ENCODE assay signal across 28 mouse cellular contexts in the genomic region with DNA sequence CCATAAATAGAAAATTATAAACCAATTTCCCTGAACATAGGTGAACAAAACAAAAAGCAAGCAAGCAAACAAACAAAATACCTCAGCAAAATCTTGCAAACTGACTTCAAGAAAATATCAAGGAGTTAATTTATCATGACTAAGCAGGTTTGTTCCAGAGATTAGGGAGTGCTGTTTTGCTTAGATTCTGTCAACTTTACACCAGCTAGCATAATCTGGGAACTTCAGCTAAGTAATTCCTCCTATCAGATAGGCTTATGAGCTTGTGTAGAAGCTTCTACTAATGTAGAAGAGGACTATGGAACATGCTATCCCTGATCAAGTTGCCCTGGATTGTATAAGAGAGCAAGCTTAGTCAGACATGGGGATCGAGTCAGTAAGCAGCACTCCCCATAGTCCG. TPM values are rescaled to one million over a fixed set of nuclear protein-coding genes. Genes with fewer than 3 reads are reported as not detected.
DNase-seq lines count a peak whose midpoint lies in the region; ATAC-seq and TF ChIP-seq lines count a peak whose summit lies in the region.
"Had no signal": no experiment of that assay in that cellular context is flagged by ENCODE, and none has a peak within 500 bp of the region (broad histone marks: within the 10 kb centered on the region; RNA-seq: fewer than 3 reads in every experiment).

No protein-coding gene starts in this region.

- ATAC-seq in common myeloid progenitor, adult 5-6 weeks (replicated peaks; ENCODE audit: low read depth, poor library complexity, severe bottlenecking): peak; percentile 25; the same call in 1 of the 2 replicates
- peak; percentile 76 for ATAC-seq in liver, embryonic 14.5 days (ENCODE audit: insufficient read depth)
- no peak for ATAC-seq in liver, postnatal 0 days
- ATAC-seq: activated CD4-positive, CD25-positive, alpha-beta regulatory T cell, adult 4 months; CD4-positive, CD25-positive, alpha-beta regulatory T cell, adult 4 months; forebrain, embryonic 13.5 days; forebrain, embryonic 16.5 days; hindbrain, embryonic 16.5 days had no signal

- TF ChIP-seq POLR2A in MEL (IDR thresholded peaks at IDR 0.05; ENCODE audit: control insufficient read depth in 1 of 2, insufficient read depth in 1 of 2, low read depth in 1 of 2, low read length in 2 of 2, poor library complexity in 1 of 2): no peak

- no peak overlapping the region for H3K9ac ChIP-seq in MEL (ENCODE audit: control insufficient read depth, low read depth, low read length, poor library complexity, severe bottlenecking)
- H3K9ac ChIP-seq in liver, embryonic 14.5 days (replicated peaks): no peak overlapping the region
- H3K9ac ChIP-seq in liver, postnatal 0 days (replicated peaks): no peak overlapping the region
- H3K9ac ChIP-seq: forebrain, embryonic 13.5 days; hindbrain, embryonic 13.5 days had no signal

- no peak overlapping the region for H3K4me2 ChIP-seq in liver, embryonic 14.5 days (ENCODE audit: low read depth)
- no peak overlapping the region for H3K4me2 ChIP-seq in liver, postnatal 0 days (ENCODE audit: low read depth, low read length)
- H3K4me2 ChIP-seq: forebrain, embryonic 13.5 days; heart, embryonic 11.5 days; hindbrain, embryonic 13.5 days had no signal

- H3K9me3 ChIP-seq in MEL (replicated peaks; ENCODE audit: insufficient read depth, low read length): no peaks in the 10 kb centered on the region
- no peaks in the 10 kb centered on the region for H3K9me3 ChIP-seq in liver, embryonic 14.5 days (ENCODE audit: control insufficient read depth, low read length)
- no peaks in the 10 kb centered on the region for H3K9me3 ChIP-seq in liver, postnatal 0 days (ENCODE audit: low read length)
- H3K9me3 ChIP-seq: hindbrain, embryonic 13.5 days had no signal

- 59% methylated on average over 2 of the region's 2 CpGs for WGBS in liver, embryonic 14.5 days (ENCODE audit: insufficient replicate concordance)
- 75% methylated on average over 2 of the region's 2 CpGs for WGBS in liver, postnatal 0 days (ENCODE audit: insufficient replicate concordance)

- no peaks in the 10 kb centered on the region for H3K36me3 ChIP-seq in MEL (ENCODE audit: control insufficient read depth in 1 of 2, insufficient read depth in 2 of 2, low read length in 2 of 2)
- no peaks in the 10 kb centered on the region for H3K36me3 ChIP-seq in liver, embryonic 14.5 days (replicated peaks; ENCODE audit: control insufficient read depth, insufficient read depth, low read depth)
- H3K36me3 ChIP-seq in liver, postnatal 0 days (replicated peaks; ENCODE audit: insufficient read depth, low read length): no peaks in the 10 kb centered on the region
- H3K36me3 ChIP-seq: forebrain, embryonic 10.5 days; hindbrain, embryonic 10.5 days; hindbrain, embryonic 13.5 days had no signal

- no peaks in the 10 kb centered on the region for H3K79me2 ChIP-seq in MEL (ENCODE audit: control insufficient read depth, insufficient read depth, low read length, poor library complexity)

- TF ChIP-seq RAD21 in MEL (IDR thresholded peaks at IDR 0.05; ENCODE audit: low read depth, low read length): no peak

- no peak for TF ChIP-seq CTCF in MEL (IDR thresholded peaks at IDR 0.05 in 2 of 3, conservative IDR thresholded peaks at IDR 0.05 in 1 of 3; ENCODE audit: control insufficient read depth in 1 of 3, insufficient read depth in 1 of 3, low read depth in 2 of 3, low read length in 3 of 3, poor library complexity in 1 of 3, severe bottlenecking in 1 of 3)
- no peak for TF ChIP-seq CTCF in liver, embryonic 14.5 days (IDR thresholded peaks at IDR 0.05; ENCODE audit: low read depth)
- TF ChIP-seq CTCF in liver, postnatal 0 days (IDR thresholded peaks at IDR 0.05; ENCODE audit: low read depth): no peak

- no peaks in the 10 kb centered on the region for H3K4me1 ChIP-seq in MEL (ENCODE audit: control insufficient read depth in 1 of 2, insufficient read depth in 2 of 2, low read length in 2 of 2)
- peaks cover 3 to 4% of the 10 kb centered on the region in 2 experiments for H3K4me1 ChIP-seq in liver, embryonic 14.5 days (replicated peaks; ENCODE audit: control insufficient read depth in 2 of 2, insufficient read depth in 2 of 2, low read length in 1 of 2)
- H3K4me1 ChIP-seq in liver, postnatal 0 days (ENCODE audit: insufficient read depth): no peaks in the 10 kb centered on the region
- H3K4me1 ChIP-seq: forebrain, embryonic 10.5 days; forebrain, embryonic 13.5 days; hindbrain, embryonic 10.5 days; hindbrain, embryonic 13.5 days had no signal

- no peaks in the 10 kb centered on the region for H3K27me3 ChIP-seq in MEL (ENCODE audit: control insufficient read depth in 1 of 2, insufficient read depth in 2 of 2, low read length in 2 of 2)
- H3K27me3 ChIP-seq in liver, embryonic 14.5 days (ENCODE audit: control insufficient read depth, insufficient read depth, low read length): no peaks in the 10 kb centered on the region
- no peaks in the 10 kb centered on the region for H3K27me3 ChIP-seq in liver, postnatal 0 days (ENCODE audit: insufficient read depth, low read length)
- H3K27me3 ChIP-seq: forebrain, embryonic 13.5 days; hindbrain, embryonic 13.5 days had no signal

- no peak overlapping the region for H3K4me3 ChIP-seq in MEL (ENCODE audit: control insufficient read depth in 1 of 2, insufficient read depth in 1 of 2, low read depth in 2 of 2, low read length in 2 of 2)
- no peak overlapping the region for H3K4me3 ChIP-seq in liver, embryonic 14.5 days (ENCODE audit: insufficient read depth in 1 of 2, low read depth in 2 of 2, low read length in 2 of 2)
- no peak overlapping the region for H3K4me3 ChIP-seq in liver, postnatal 0 days (ENCODE audit: low read depth, low read length)
- H3K4me3 ChIP-seq: forebrain, embryonic 10.5 days; forebrain, embryonic 13.5 days; hindbrain, embryonic 10.5 days; hindbrain, embryonic 13.5 days had no signal

- TF ChIP-seq EP300 in MEL (IDR thresholded peaks at IDR 0.05; ENCODE audit: low read depth in 1 of 2, low read length in 2 of 2): no peak
- peak; percentile 53 for TF ChIP-seq EP300 in liver, embryonic 14.5 days (IDR thresholded peaks at IDR 0.05; ENCODE audit: low read depth)
- peak; percentile 74 for TF ChIP-seq EP300 in liver, postnatal 0 days (IDR thresholded peaks at IDR 0.05; ENCODE audit: low read depth)

- H3K27ac ChIP-seq in MEL (ENCODE audit: control insufficient read depth, low read depth, low read length): no peak overlapping the region
- H3K27ac ChIP-seq in liver, embryonic 14.5 days: no peak overlapping the region
- 0 out of 2 replicates have a peak overlapping the region, but pooled peaks have one; percentile 4 for H3K27ac ChIP-seq in liver, postnatal 0 days (ENCODE audit: low read depth)
- H3K27ac ChIP-seq: forebrain, embryonic 10.5 days; forebrain, embryonic 13.5 days; hindbrain, embryonic 10.5 days; hindbrain, embryonic 13.5 days had no signal

- peak; percentile 13 for DNase-seq in MEL (ENCODE audit: low read depth, low spot score)
- DNase-seq in liver, embryonic 14.5 days (ENCODE audit: low read depth in 3 of 3, low spot score in 3 of 3): peak; percentile 4 to 31 (median 13)
- no peak for DNase-seq in liver, postnatal 0 days
- no peak for DNase-seq in ovary, postnatal 36 days (ENCODE audit: low spot score)
- DNase-seq in adrenal gland, adult (ENCODE audit: inconsistent age in 2 of 2, low spot score in 1 of 2): no peak
- DNase-seq in cerebellum, adult 9-11 months: no peak
- no peak for DNase-seq in frontal cortex, adult 2 months (ENCODE audit: extremely low spot score in 1 of 2, low spot score in 1 of 2)
- DNase-seq: adrenal gland, postnatal 10 days; adrenal gland, postnatal 36 days; cerebellum, adult 18-20 months; cerebellum, adult 9-10 months; cerebellum, postnatal 25 days; gastrocnemius, postnatal 25 days; heart, postnatal 36 days had no signal

TF ChIP-seq in MEL, 35 proteins besides CTCF, POLR2A, EP300 and RAD21:
- TF ChIP-seq POLR2AphosphoS2 (IDR thresholded peaks at IDR 0.05; ENCODE audit: low read length) (no peak), MAFK (IDR thresholded peaks at IDR 0.05; ENCODE audit: borderline replicate concordance, low read depth, low read length) (peak; percentile 18; the same call in 1 of the 2 replicates), NRF1 (IDR thresholded peaks at IDR 0.05; ENCODE audit: insufficient read depth, low read depth, low read length, poor library complexity, severe bottlenecking) (no peak), TAL1 (IDR thresholded peaks at IDR 0.05; ENCODE audit: low read length) (no peak)

RNA-seq across cellular contexts. Expression of gene Serpinb9b, which starts 20.0 kb away (rescaled TPM):
- total RNA-seq in MEL (2012; rRNA removed): 1.5 and 2.3 TPM in 2 replicates
- 1 to 10 TPM in 1 of 2 experiments, not detected in 1; 3.9 TPM for polyA plus RNA-seq in MEL (2012; ENCODE audit: insufficient read depth in 1 of 2, insufficient read length in 2 of 2, low read depth in 1 of 2, low replicate concordance in 2 of 2, missing spikeins in 1 of 2)
- total RNA-seq in common myeloid progenitor, adult 5-6 weeks (2017): not detected in 2 replicates
- 0.02 and 0.04 TPM in 2 replicates for polyA plus RNA-seq in liver, embryonic 14.5 days (2012; rRNA removed)
- polyA plus RNA-seq in liver, embryonic 14.5 days (2014; fragmentation: Nextera tagmentation; extraction: Ambion mirVana): not detected in 2 replicates
- 0.15 TPM in 1 of 2 replicates, not detected in the other for polyA plus RNA-seq in liver, postnatal 0 days (2015; fragmentation: Nextera tagmentation; extraction: Ambion mirVana)
- 0.20 and 0.42 TPM in 2 replicates for polyA plus RNA-seq in frontal cortex, adult 2 months (2012; rRNA removed)
- total RNA-seq: adrenal gland, postnatal 10 days; gastrocnemius, adult 8-10 months; gastrocnemius, postnatal 25 days; granulocyte monocyte progenitor cell, adult 5-6 weeks had no signal
- polyA plus RNA-seq: forebrain, embryonic 10.5 days had no signal

RNA-seq across cellular contexts. Expression of gene Serpinb1b, which starts 31.1 kb away (rescaled TPM):
- not detected in 2 replicates for total RNA-seq in MEL (2012; rRNA removed)
- polyA plus RNA-seq in MEL (2012; ENCODE audit: insufficient read depth in 1 of 2, insufficient read length in 2 of 2, low read depth in 1 of 2, low replicate concordance in 2 of 2, missing spikeins in 1 of 2): not detected
- not detected in 2 replicates for total RNA-seq in common myeloid progenitor, adult 5-6 weeks (2017)
- 0.02 TPM in 1 of 2 replicates, not detected in the other for polyA plus RNA-seq in liver, embryonic 14.5 days (2012; rRNA removed)
- polyA plus RNA-seq in liver, embryonic 14.5 days (2014; fragmentation: Nextera tagmentation; extraction: Ambion mirVana): 0.23 TPM in 1 of 2 replicates, not detected in the other
- polyA plus RNA-seq in liver, postnatal 0 days (2015; fragmentation: Nextera tagmentation; extraction: Ambion mirVana): not detected in 2 replicates
- 0.50 and 0.74 TPM in 2 replicates for polyA plus RNA-seq in frontal cortex, adult 2 months (2012; rRNA removed)
- total RNA-seq: gastrocnemius, adult 8-10 months; gastrocnemius, postnatal 25 days; granulocyte monocyte progenitor cell, adult 5-6 weeks; heart, adult 8-10 months; heart, postnatal 36 days had no signal
- polyA plus RNA-seq: activated CD4-positive, CD25-positive, alpha-beta regulatory T cell, adult 4 months; CD4-positive, CD25-positive, alpha-beta regulatory T cell, adult 4 months; forebrain, embryonic 10.5 days; heart, embryonic 11.5 days; heart, postnatal 0 days had no signal

RNA-seq across cellular contexts. Expression of gene Serpinb9, which starts 44.2 kb away (rescaled TPM):
- 1.6 and 2.1 TPM in 2 replicates for total RNA-seq in MEL (2012; rRNA removed)
- 1 to 10 TPM in 1 of 2 experiments, not detected in 1; 2.9 TPM for polyA plus RNA-seq in MEL (2012; ENCODE audit: insufficient read depth in 1 of 2, insufficient read length in 2 of 2, low read depth in 1 of 2, low replicate concordance in 2 of 2, missing spikeins in 1 of 2)
- total RNA-seq in common myeloid progenitor, adult 5-6 weeks (2017): 7.5 and 7.9 TPM in 2 replicates
- polyA plus RNA-seq in liver, embryonic 14.5 days (2012; rRNA removed): 0.77 and 1.0 TPM in 2 replicates
- polyA plus RNA-seq in liver, embryonic 14.5 days (2014; fragmentation: Nextera tagmentation; extraction: Ambion mirVana): 2.5 and 2.7 TPM in 2 replicates
- polyA plus RNA-seq in liver, postnatal 0 days (2015; fragmentation: Nextera tagmentation; extraction: Ambion mirVana): 1.7 and 2.2 TPM in 2 replicates
- polyA plus RNA-seq in frontal cortex, adult 2 months (2012; rRNA removed): 5.6 and 6.4 TPM in 2 replicates

Comparison
In these comparisons a context has a peak if more than half of its experiments do, and no peak if none do; other contexts are left out.
1. DNase-seq: peak in MEL (single experiment) and liver, embryonic 14.5 days (3 of 3); none in liver, postnatal 0 days (single experiment), ovary, postnatal 36 days (single experiment), adrenal gland, adult (0 of 2), cerebellum, adult 9-11 months (single experiment) and frontal cortex, adult 2 months (0 of 2).